Mouse (Mus musculus): ENCODE measurements around the gene Osbp2. TPM values are rescaled to one million over a fixed set of nuclear protein-coding genes. Genes with fewer than 3 reads are reported as not detected.

Gene Osbp2
- polyA plus RNA-seq, 1 experiment from 2014 or later: 0.25 TPM

DNA sequence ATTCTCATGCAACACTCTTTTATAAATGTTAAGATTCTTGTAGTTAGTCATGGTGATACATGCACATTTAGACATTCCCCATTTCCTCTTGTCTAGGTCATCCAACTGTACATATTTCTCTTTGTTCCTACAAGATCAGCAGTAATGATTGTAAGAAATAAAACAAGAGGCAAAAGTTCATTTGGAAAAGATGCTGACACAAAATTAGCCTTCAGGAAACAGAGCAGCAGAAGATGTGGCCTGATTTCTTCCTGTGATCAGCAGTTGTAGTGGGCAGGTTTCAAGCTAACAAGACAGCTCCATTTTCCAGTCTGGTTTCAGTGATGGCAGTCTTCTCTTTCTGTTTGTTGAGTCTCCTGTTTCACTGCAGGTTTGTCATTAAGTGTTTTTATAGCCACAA lies 47.8 kb downstream of the Osbp2 start:
- Histone ChIP-seq H3K9me3 (replicated peaks; ENCODE audit: control insufficient read depth, low read length) (peaks cover 3% of the 10 kb centered on the region; the same call in 1 of the 2 replicates), H3K27me3 (ENCODE audit: control insufficient read depth, insufficient read depth, low read length) (no peaks in the 10 kb centered on the region), H3K4me1 (ENCODE audit: control insufficient read depth, insufficient read depth, low read length) (no peaks in the 10 kb centered on the region), H3K4me3 (replicated peaks; ENCODE audit: low read length) (no peak overlapping the region), H3K27ac (ENCODE audit: low read length) (no peak overlapping the region), H3K4me2 (ENCODE audit: low read depth, low read length) (no peak overlapping the region), H3K9ac (ENCODE audit: low read length) (no peak overlapping the region), H3K36me3 (ENCODE audit: control insufficient read depth, insufficient read depth, low read length) (no peaks in the 10 kb centered on the region)
- ATAC-seq (ENCODE audit: insufficient read depth, low FRiP score): no peak

DNA sequence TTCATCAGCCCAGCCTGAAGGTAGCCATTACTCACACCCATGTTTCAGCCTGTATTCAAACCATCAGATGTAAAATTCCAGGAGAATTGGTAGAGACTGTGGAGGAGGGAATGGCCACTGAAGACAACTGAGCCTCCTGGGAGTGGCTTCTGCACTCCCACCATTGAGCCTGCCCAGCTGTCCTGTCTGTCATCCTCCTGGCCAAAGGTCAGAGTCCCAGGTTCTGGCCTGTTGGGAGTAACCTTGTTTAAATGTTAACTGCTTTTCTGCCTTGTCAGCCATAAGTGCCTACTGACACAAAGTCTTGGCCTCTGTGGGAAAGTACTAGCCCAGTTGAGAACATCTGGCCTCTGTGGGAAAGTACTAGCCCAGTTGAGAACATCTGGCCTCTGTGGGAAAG lies 50.4 kb downstream of the Osbp2 start:
- Histone ChIP-seq H3K9me3 (replicated peaks; ENCODE audit: control insufficient read depth, low read length) (peaks cover 3% of the 10 kb centered on the region; the same call in 1 of the 2 replicates), H3K27ac (ENCODE audit: low read length) (no peak overlapping the region), H3K4me1 (ENCODE audit: control insufficient read depth, insufficient read depth, low read length) (no peaks in the 10 kb centered on the region), H3K36me3 (ENCODE audit: control insufficient read depth, insufficient read depth, low read length) (no peaks in the 10 kb centered on the region), H3K4me2 (ENCODE audit: low read depth, low read length) (no peak overlapping the region), H3K4me3 (replicated peaks; ENCODE audit: low read length) (no peak overlapping the region), H3K9ac (ENCODE audit: low read length) (no peak overlapping the region), H3K27me3 (ENCODE audit: control insufficient read depth, insufficient read depth, low read length) (no peaks in the 10 kb centered on the region)
- no peak for ATAC-seq (ENCODE audit: insufficient read depth, low FRiP score)

GRCm38 (mm10) chr11:3808162-3808561 lies 55.5 kb downstream of the Osbp2 start:
- Histone ChIP-seq H3K27ac (ENCODE audit: low read length) (no peak overlapping the region), H3K9me3 (replicated peaks; ENCODE audit: control insufficient read depth, low read length) (peaks cover 3% of the 10 kb centered on the region; the same call in 1 of the 2 replicates), H3K4me3 (replicated peaks; ENCODE audit: low read length) (no peak overlapping the region), H3K27me3 (ENCODE audit: control insufficient read depth, insufficient read depth, low read length) (no peaks in the 10 kb centered on the region), H3K4me1 (ENCODE audit: control insufficient read depth, insufficient read depth, low read length) (no peaks in the 10 kb centered on the region), H3K9ac (ENCODE audit: low read length) (no peak overlapping the region), H3K36me3 (ENCODE audit: control insufficient read depth, insufficient read depth, low read length) (no peaks in the 10 kb centered on the region), H3K4me2 (ENCODE audit: low read depth, low read length) (no peak overlapping the region)
- 29% methylated on average over 3 of the region's 3 CpGs for whole genome bisulfite sequencing
- ATAC-seq (ENCODE audit: insufficient read depth, low FRiP score): no peak

DNA sequence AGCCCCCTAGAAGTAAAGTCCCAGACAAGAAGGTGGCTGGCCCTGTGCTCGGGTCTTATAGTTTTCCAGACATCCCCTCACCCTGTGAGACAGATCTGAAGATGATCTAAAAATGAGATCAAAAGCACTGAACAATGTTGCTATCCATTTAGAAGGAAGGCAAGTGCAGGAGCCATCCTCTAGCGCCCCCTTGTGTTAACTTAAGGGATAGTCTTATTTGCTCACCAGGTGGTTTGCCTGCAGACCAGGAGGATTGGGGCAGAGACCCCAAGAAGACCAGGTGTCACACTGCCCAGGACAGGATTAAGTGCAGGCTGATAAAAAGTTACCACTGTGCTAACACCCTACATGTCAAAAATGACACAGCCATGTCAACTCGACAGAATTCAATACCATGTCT lies 58.3 kb downstream of the Osbp2 start:
- no peak overlapping the region for H3K4me2 ChIP-seq (ENCODE audit: low read depth, low read length)
- no peak overlapping the region for H3K4me3 ChIP-seq (replicated peaks; ENCODE audit: low read length)
- no peaks in the 10 kb centered on the region for H3K36me3 ChIP-seq (ENCODE audit: control insufficient read depth, insufficient read depth, low read length)
- no peak for ATAC-seq (ENCODE audit: insufficient read depth, low FRiP score)
- no peaks in the 10 kb centered on the region for H3K27me3 ChIP-seq (ENCODE audit: control insufficient read depth, insufficient read depth, low read length)
- H3K9ac ChIP-seq (ENCODE audit: low read length): no peak overlapping the region
- no peaks in the 10 kb centered on the region; the same call in 1 of the 2 replicates for H3K9me3 ChIP-seq (replicated peaks; ENCODE audit: control insufficient read depth, low read length)
- no peak overlapping the region for H3K27ac ChIP-seq (ENCODE audit: low read length)
- WGBS: 20% methylated on average over 3 of the region's 3 CpGs
- H3K4me1 ChIP-seq (ENCODE audit: control insufficient read depth, insufficient read depth, low read length): no peaks in the 10 kb centered on the region

- Histone ChIP-seq H3K27me3 (ENCODE audit: control insufficient read depth, insufficient read depth, low read length) (no peaks in the 10 kb centered on the region), H3K4me1 (ENCODE audit: control insufficient read depth, insufficient read depth, low read length) (no peaks in the 10 kb centered on the region), H3K4me2 (ENCODE audit: low read depth, low read length) (no peak overlapping the region), H3K36me3 (ENCODE audit: control insufficient read depth, insufficient read depth, low read length) (no peaks in the 10 kb centered on the region), H3K4me3 (replicated peaks; ENCODE audit: low read length) (no peak overlapping the region), H3K27ac (ENCODE audit: low read length) (no peak overlapping the region), H3K9me3 (replicated peaks; ENCODE audit: control insufficient read depth, low read length) (no peaks in the 10 kb centered on the region; the same call in 1 of the 2 replicates), H3K9ac (ENCODE audit: low read length) (no peak overlapping the region)
- ATAC-seq (ENCODE audit: insufficient read depth, low FRiP score): no peak
- 90% methylated on average over 2 of the region's 2 CpGs for WGBS
These were observed 59.1 kb downstream of the Osbp2 start for GRCm38 (mm10) chr11:3804639-3805038.

DNA sequence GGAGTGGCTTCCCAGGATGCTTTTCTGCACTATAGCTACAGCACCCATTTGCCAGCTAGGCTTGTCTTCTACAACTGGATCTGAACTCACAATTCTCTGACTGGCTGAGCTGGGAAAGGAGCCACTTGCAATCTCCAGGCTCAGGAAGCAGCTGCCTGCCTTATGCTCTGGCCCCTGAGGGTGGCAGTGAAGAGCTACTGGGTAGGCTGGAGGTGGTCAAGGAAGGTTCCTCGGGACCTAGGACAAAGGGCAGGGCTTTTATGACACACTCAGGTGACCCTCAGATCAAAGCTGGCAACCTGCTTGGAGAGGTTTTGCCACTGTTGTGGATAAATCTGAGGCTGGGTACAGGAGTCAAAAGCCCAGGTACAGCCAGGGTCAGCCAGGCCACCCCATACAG lies 61.6 kb downstream of the Osbp2 start:
- ATAC-seq (ENCODE audit: insufficient read depth, low FRiP score): no peak
- Histone ChIP-seq H3K27me3 (ENCODE audit: control insufficient read depth, insufficient read depth, low read length) (no peaks in the 10 kb centered on the region), H3K9ac (ENCODE audit: low read length) (no peak overlapping the region), H3K36me3 (ENCODE audit: control insufficient read depth, insufficient read depth, low read length) (no peaks in the 10 kb centered on the region), H3K27ac (ENCODE audit: low read length) (no peak overlapping the region), H3K4me2 (ENCODE audit: low read depth, low read length) (no peak overlapping the region), H3K4me1 (ENCODE audit: control insufficient read depth, insufficient read depth, low read length) (no peaks in the 10 kb centered on the region), H3K9me3 (replicated peaks; ENCODE audit: control insufficient read depth, low read length) (no peaks in the 10 kb centered on the region; the same call in 1 of the 2 replicates), H3K4me3 (replicated peaks; ENCODE audit: low read length) (no peak overlapping the region)
- 26% methylated on average over 1 of the region's 1 CpGs for WGBS

GRCm38 (mm10) chr11:3797631-3798215 lies 66.0 kb downstream of the Osbp2 start:
- Histone ChIP-seq H3K4me2 (ENCODE audit: low read depth, low read length) (no peak overlapping the region), H3K27ac (ENCODE audit: low read length) (no peak overlapping the region), H3K9ac (ENCODE audit: low read length) (no peak overlapping the region), H3K9me3 (replicated peaks; ENCODE audit: control insufficient read depth, low read length) (no peaks in the 10 kb centered on the region), H3K36me3 (ENCODE audit: control insufficient read depth, insufficient read depth, low read length) (no peaks in the 10 kb centered on the region), H3K27me3 (ENCODE audit: control insufficient read depth, insufficient read depth, low read length) (no peaks in the 10 kb centered on the region), H3K4me3 (replicated peaks; ENCODE audit: low read length) (no peak overlapping the region), H3K4me1 (ENCODE audit: control insufficient read depth, insufficient read depth, low read length) (no peaks in the 10 kb centered on the region)
- ATAC-seq (ENCODE audit: insufficient read depth, low FRiP score): no peak
- 81% methylated on average over 6 of the region's 6 CpGs for WGBS

GRCm38 (mm10) chr11:3790736-3791135 lies 73.0 kb downstream of the Osbp2 start:
- ATAC-seq (ENCODE audit: insufficient read depth, low FRiP score): no peak
- Histone ChIP-seq H3K36me3 (ENCODE audit: control insufficient read depth, insufficient read depth, low read length) (no peaks in the 10 kb centered on the region), H3K4me2 (ENCODE audit: low read depth, low read length) (no peak overlapping the region), H3K27me3 (ENCODE audit: control insufficient read depth, insufficient read depth, low read length) (no peaks in the 10 kb centered on the region), H3K4me3 (replicated peaks; ENCODE audit: low read length) (no peak overlapping the region), H3K9me3 (replicated peaks; ENCODE audit: control insufficient read depth, low read length) (no peaks in the 10 kb centered on the region), H3K27ac (ENCODE audit: low read length) (no peak overlapping the region), H3K9ac (ENCODE audit: low read length) (no peak overlapping the region), H3K4me1 (ENCODE audit: control insufficient read depth, insufficient read depth, low read length) (no peaks in the 10 kb centered on the region)

DNA sequence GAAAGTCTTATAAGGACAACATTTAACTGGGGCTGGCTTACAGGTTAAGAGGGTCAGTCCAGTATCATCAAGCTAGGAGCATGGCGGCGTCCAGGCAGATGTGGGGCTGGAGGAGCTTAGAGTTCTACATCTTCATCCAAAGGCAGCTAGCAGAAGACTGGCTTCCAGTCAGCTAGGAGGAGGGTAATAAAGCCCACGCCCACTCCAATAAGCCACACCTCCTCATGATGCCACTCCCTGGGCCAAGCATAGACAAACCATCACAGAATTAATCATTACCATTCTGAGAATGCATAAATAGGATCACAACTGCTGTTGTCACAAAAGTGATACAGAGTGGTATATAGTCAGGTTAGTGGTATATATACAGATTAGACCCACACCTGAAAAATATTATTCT lies 73.8 kb downstream of the Osbp2 start:
- no peak for ATAC-seq (ENCODE audit: insufficient read depth, low FRiP score)
- Histone ChIP-seq H3K4me2 (ENCODE audit: low read depth, low read length) (no peak overlapping the region), H3K9me3 (replicated peaks; ENCODE audit: control insufficient read depth, low read length) (no peaks in the 10 kb centered on the region), H3K9ac (ENCODE audit: low read length) (no peak overlapping the region), H3K27ac (ENCODE audit: low read length) (no peak overlapping the region), H3K4me3 (replicated peaks; ENCODE audit: low read length) (no peak overlapping the region), H3K27me3 (ENCODE audit: control insufficient read depth, insufficient read depth, low read length) (no peaks in the 10 kb centered on the region), H3K36me3 (ENCODE audit: control insufficient read depth, insufficient read depth, low read length) (no peaks in the 10 kb centered on the region), H3K4me1 (ENCODE audit: control insufficient read depth, insufficient read depth, low read length) (no peaks in the 10 kb centered on the region)
- WGBS: 65% methylated on average over 3 of the region's 3 CpGs

DNA sequence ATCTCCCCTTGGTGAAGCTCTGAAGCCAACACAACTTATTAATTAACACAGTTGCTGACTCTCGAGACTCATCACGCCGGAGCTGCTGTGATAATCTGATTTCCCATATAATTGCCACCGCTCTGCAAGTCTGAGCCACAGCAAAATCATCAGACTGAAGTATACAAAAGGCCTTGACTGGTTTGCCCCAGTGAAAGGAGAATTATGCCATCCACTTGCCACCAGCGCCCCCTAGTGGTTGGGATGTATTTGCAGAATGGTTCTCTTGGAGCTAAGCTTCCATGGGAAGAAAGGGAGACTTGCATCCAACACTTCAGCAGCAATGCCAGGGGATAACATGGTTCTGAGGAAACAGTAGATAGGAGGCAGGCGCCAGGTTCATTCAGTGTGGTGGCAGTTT lies 77.1 kb downstream of the Osbp2 start:
- Histone ChIP-seq H3K9me3 (replicated peaks; ENCODE audit: control insufficient read depth, low read length) (no peaks in the 10 kb centered on the region; the same call in 1 of the 2 replicates), H3K4me3 (replicated peaks; ENCODE audit: low read length) (no peak overlapping the region), H3K4me2 (ENCODE audit: low read depth, low read length) (no peak overlapping the region), H3K27ac (ENCODE audit: low read length) (no peak overlapping the region), H3K4me1 (ENCODE audit: control insufficient read depth, insufficient read depth, low read length) (no peaks in the 10 kb centered on the region), H3K9ac (ENCODE audit: low read length) (no peak overlapping the region), H3K36me3 (ENCODE audit: control insufficient read depth, insufficient read depth, low read length) (no peaks in the 10 kb centered on the region), H3K27me3 (ENCODE audit: control insufficient read depth, insufficient read depth, low read length) (no peaks in the 10 kb centered on the region)
- WGBS: 30% methylated on average over 6 of the region's 6 CpGs
- no peak for ATAC-seq (ENCODE audit: insufficient read depth, low FRiP score)

All from stomach, embryonic 16.5 days (tissue).